10 mouse cellular contexts compared by ENCODE assay signal in genomic region chr5:122525238-122525931, GRCm38 (mm10). TPM values are rescaled to one million over a fixed set of nuclear protein-coding genes. Genes with fewer than 3 reads are reported as not detected.
DNase-seq lines count a peak whose midpoint lies in the region; ATAC-seq and TF ChIP-seq lines count a peak whose summit lies in the region.
"Had no signal": no experiment of that assay in that cellular context is flagged by ENCODE, and none has a peak within 500 bp of the region (broad histone marks: within the 10 kb centered on the region; RNA-seq: fewer than 3 reads in every experiment).

No protein-coding gene starts in this region.

- no peaks in the 10 kb centered on the region for H3K9me3 ChIP-seq in stomach, embryonic 16.5 days (replicated peaks; ENCODE audit: control insufficient read depth, low read length)
- no peaks in the 10 kb centered on the region for H3K9me3 ChIP-seq in forebrain, embryonic 16.5 days (ENCODE audit: control insufficient read depth, low read length)
- H3K9me3 ChIP-seq: hindbrain, embryonic 15.5 days; liver, embryonic 13.5 days had no signal

- 0 out of 2 replicates have a peak, but pooled peaks have one; percentile 11 for ATAC-seq in stomach, embryonic 16.5 days (ENCODE audit: insufficient read depth, low FRiP score)
- ATAC-seq in forebrain, embryonic 16.5 days = no peak

- intact Hi-C loops in gastrocnemius, adult 2 months (cut with DNase I) = no loop called here

- peaks cover 58% of the 10 kb centered on the region for H3K4me1 ChIP-seq in stomach, embryonic 16.5 days (ENCODE audit: control insufficient read depth, insufficient read depth, low read length)
- peaks cover 6% of the 10 kb centered on the region; the same call in 1 of the 2 replicates for H3K4me1 ChIP-seq in forebrain, embryonic 16.5 days (replicated peaks; ENCODE audit: control insufficient read depth, insufficient read depth, low read length)

- H3K9ac ChIP-seq in stomach, embryonic 16.5 days (ENCODE audit: low read length) = peak overlapping the region; percentile 52
- H3K9ac ChIP-seq in forebrain, embryonic 16.5 days (replicated peaks; ENCODE audit: low read depth, low read length) = no peak overlapping the region
- H3K9ac ChIP-seq: hindbrain, embryonic 15.5 days; liver, embryonic 13.5 days had no signal

- TF ChIP-seq CTCF in gastrocnemius, adult 2 months (IDR thresholded peaks at IDR 0.05) = no peak

- peak overlapping the region; percentile 82 for H3K27ac ChIP-seq in gastrocnemius, adult 2 months
- peak overlapping the region; percentile 78 for H3K27ac ChIP-seq in stomach, embryonic 16.5 days (ENCODE audit: low read length)
- H3K27ac ChIP-seq in forebrain, embryonic 16.5 days (ENCODE audit: low read length) = no peak overlapping the region
- H3K27ac ChIP-seq: hindbrain, embryonic 15.5 days; liver, embryonic 13.5 days had no signal

- no peaks in the 10 kb centered on the region for H3K36me3 ChIP-seq in stomach, embryonic 16.5 days (ENCODE audit: control insufficient read depth, insufficient read depth, low read length)
- no peaks in the 10 kb centered on the region for H3K36me3 ChIP-seq in forebrain, embryonic 16.5 days (ENCODE audit: control insufficient read depth, insufficient read depth)
- H3K36me3 ChIP-seq: hindbrain, embryonic 15.5 days; liver, embryonic 13.5 days had no signal

- 48% methylated on average over 14 of the region's 14 CpGs for WGBS in stomach, embryonic 16.5 days
- WGBS in forebrain, embryonic 16.5 days = 80% methylated on average over 14 of the region's 14 CpGs

- no peak overlapping the region for H3K4me2 ChIP-seq in stomach, embryonic 16.5 days (ENCODE audit: low read depth, low read length)
- no peak overlapping the region for H3K4me2 ChIP-seq in forebrain, embryonic 16.5 days (ENCODE audit: low read length)
- H3K4me2 ChIP-seq: hindbrain, embryonic 15.5 days; liver, embryonic 13.5 days had no signal

- DNase-seq in gastrocnemius, adult 2 months = peak; percentile 46
- no peak for DNase-seq in gastrocnemius, postnatal 10 days
- DNase-seq in right cerebral cortex, adult 18-20 months = peak; percentile 25
- DNase-seq in right cerebral cortex, postnatal 25 days = no peak
- peak; percentile 26 for DNase-seq in kidney, postnatal 14 days
- no peak for DNase-seq in thymus, postnatal 36 days
- DNase-seq: liver, embryonic 13.5 days had no signal

- H3K27me3 ChIP-seq in stomach, embryonic 16.5 days (ENCODE audit: control insufficient read depth, insufficient read depth, low read length) = no peaks in the 10 kb centered on the region
- no peaks in the 10 kb centered on the region for H3K27me3 ChIP-seq in forebrain, embryonic 16.5 days (replicated peaks; ENCODE audit: control insufficient read depth, insufficient read depth, low read length)
- H3K27me3 ChIP-seq: hindbrain, embryonic 15.5 days had no signal

- H3K4me3 ChIP-seq in gastrocnemius, adult 2 months = no peak overlapping the region; the same call in 1 of the 2 replicates
- H3K4me3 ChIP-seq in stomach, embryonic 16.5 days (replicated peaks; ENCODE audit: low read length) = no peak overlapping the region
- H3K4me3 ChIP-seq in forebrain, embryonic 16.5 days (replicated peaks; ENCODE audit: low read length) = no peak overlapping the region
- H3K4me3 ChIP-seq: hindbrain, embryonic 15.5 days; liver, embryonic 13.5 days had no signal

RNA-seq across cellular contexts. Expression of gene Atp2a2, which starts 23.4 kb away (rescaled TPM):
- total RNA-seq in gastrocnemius, adult 2 months (2021) = 100 to 1,000 TPM; 387 to 963 TPM
- total RNA-seq in gastrocnemius, postnatal 10 days (2021) = 100 to 1,000 TPM; 156 to 181 TPM
- polyA plus RNA-seq in stomach, embryonic 16.5 days (2015; fragmentation: Nextera tagmentation; extraction: Ambion mirVana) = 25.5 and 27.3 TPM in 2 replicates
- polyA plus RNA-seq in forebrain, embryonic 16.5 days (2015; fragmentation: Nextera tagmentation; extraction: Ambion mirVana) = 39.6 and 42.8 TPM in 2 replicates

Comparison
In these comparisons a context has a peak if more than half of its experiments do, and no peak if none do; other contexts are left out.
1. DNase-seq: peak in gastrocnemius, adult 2 months (single experiment), right cerebral cortex, adult 18-20 months (single experiment) and kidney, postnatal 14 days (single experiment); none in gastrocnemius, postnatal 10 days (single experiment), right cerebral cortex, postnatal 25 days (single experiment) and thymus, postnatal 36 days (0 of 2).